Mouse (Mus musculus) stomach, postnatal 0 days (tissue): ENCODE measurements around the gene Rtn2.

Experiments
- CTCF ChIP-seq: IDR thresholded peaks from 2 replicates; pipeline ENCODE4 v1.5.1; 2016; ENCODE audit warnings: antibody characterized with exemption, low read depth, mild to moderate bottlenecking, moderate library complexity
- EP300 ChIP-seq: optimal IDR thresholded peaks from 2 replicates; pipeline ENCODE3; 2016; ENCODE audit warnings: antibody characterized with exemption

DNA sequence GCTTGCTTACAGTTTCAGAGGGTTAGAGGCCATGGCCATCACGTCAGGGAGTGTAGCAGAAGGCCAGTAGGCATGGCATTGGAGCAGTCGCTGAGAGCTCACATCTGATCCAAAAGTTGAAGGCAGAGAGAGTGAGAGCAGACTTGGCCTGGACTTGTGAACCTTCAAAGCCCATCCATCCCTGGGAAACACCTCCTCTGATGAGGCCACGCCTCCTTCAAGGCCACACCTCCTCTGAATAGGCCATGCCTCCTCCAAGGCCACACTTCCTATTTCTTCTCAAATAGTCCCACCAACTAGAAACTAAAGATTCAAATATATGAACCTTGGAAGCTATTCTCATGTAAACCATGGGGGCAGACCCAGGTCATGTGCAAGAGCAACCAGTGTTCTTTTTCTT lies 53.2 kb downstream of the Rtn2 start:
- TF ChIP-seq CTCF (no peak), EP300 (no peak)
